Mouse (Mus musculus): ENCODE results near the gene Gstp3.

The Gstp3 gene

DNA sequence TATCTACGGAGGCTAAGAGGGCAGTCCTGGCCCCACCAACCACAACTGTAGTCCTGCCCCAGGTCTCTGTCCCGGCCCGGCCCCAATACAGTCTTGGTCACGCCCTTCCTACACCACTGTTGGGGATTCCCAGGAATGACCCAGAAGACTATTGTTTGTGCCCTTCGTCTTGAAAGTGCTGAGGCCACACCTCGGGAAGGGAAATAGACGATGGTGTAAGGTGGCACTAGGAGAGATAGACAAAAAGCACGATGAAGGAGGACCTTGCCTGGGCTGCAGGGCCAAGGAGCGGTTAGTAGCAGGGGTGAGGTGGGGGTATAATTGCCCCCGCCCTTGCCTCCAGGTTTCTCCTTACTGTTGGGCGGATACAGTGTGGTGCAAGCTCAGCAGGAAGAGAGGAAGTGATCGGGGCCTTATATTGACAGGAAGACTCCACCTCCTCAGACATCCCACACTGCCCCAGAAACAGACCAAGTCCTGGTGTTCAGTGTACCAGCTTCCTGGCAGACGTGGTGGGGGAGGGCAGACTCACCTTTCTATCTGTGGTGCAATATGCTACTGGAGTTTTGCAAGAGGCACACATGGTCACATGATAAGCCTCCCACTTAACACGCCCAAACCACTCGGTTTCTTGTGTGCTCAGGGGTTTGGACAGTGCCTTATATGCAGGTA lies at the start of gene Gstp3:
Gene Gstp3 (minus strand): TSS at position 501 of the 672 bp plus-strand sequence.
- peak in 1 of 2 experiments; percentile 34 for DNase-seq

DNA sequence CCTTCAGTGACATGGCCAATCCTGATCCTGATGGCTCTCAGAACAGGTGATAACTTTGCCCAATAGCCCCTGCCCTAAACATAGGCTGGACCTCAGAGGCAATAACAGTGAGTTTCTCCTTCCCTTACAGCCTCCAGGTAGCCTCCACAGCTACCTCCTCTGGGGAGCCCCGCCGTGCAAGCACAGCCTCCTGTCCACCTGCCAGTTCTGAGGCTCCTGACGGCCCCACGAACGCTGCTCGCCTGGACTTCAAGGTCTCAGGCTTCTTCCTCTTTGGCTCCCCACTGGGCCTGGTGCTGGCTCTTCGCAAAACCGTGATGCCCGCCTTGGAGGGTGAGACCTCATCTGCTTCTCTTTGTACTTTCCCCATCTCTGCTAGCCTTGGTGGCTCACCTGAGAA lies 49.2 kb upstream of the Gstp3 start:
- no peak for DNase-seq

DNA sequence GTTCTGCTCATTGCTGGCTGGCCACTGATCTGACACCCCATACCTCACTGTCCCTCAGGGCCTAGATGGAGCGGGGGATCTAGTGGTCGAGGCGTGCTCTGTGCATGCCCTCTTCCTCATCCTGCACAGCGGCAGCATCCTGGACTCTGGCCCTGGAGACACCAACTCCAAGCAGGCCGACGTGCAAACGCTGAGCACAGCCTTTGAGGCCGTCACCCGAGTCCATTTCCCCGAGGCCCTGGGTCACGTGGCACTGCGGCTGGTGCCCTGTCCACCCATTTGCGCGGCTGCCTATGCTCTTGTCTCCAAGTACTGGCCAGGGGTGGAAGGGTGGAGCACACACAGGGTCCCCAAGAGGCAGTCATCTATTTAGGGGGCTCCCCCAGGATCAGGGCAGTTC lies 47.3 kb upstream of the Gstp3 start:
- DNase-seq, result peak; percentile 38 to 68

DNA sequence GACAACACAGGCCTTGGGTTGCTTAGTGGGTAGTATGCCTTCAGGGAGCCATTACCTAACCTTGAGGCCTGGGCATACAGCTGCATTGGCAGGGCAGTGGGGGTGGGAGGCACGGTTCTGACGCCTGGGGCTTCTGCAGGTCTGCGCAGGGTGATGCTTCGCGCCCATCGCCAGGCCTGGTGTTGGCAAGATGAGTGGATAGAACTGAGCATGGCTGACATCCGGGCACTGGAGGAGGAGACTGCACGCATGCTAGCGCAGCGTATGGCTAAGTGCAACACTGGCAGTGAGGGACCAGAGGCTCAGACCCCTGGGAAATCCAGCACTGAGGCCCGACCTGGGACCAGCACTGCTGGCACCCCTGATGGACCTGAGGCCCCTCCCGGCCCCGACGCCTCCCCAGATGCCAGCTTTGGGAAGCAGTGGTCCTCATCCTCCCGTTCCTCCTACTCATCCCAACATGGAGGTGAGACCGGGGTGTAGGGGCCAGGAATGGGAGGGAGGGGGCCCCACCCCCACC lies 45.4 kb upstream of the Gstp3 start:
- peak in 1 of 2 experiments; percentile 28 for DNase-seq

DNA sequence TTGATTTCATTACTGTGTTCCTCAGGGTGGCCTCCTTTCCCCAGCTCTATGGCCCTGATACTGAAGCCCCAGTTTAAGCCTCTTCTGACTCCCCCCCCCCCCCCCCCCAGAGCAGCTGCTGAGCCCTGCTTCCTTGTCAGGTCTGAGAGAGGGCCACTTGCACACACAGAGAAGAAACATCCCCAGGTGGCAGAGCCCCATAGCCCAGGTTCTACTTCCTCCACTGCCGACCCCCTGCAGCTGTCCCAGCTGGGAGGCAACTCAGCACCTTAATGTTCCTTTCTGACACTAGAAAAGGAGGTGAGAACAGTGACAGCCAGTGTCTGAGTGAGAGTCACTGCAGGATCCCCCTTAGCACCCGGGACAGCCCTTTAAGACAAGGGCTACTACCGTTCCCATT lies 44.4 kb upstream of the Gstp3 start:
- no peak for DNase-seq

DNA sequence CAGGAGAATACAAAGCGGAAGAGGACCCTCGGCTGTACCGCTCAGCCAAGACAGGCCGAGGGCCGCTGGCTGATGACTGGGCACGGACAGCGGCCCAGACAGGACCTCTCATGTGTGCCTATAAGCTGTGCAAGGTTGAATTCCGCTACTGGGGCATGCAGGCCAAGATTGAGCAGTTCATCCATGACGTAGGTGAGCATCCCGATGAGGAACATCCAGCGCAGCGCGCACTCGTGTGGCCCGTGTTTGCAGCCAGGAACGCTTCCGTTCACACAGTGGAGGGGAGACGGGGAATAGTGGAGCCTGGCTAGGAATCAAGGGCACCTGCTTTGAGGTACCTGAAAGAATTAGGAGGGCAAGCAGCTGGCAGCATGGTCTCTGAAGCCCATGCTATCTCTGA lies 43.9 kb upstream of the Gstp3 start:
- DNase-seq, result peak in 1 of 2 experiments; percentile 26

DNA sequence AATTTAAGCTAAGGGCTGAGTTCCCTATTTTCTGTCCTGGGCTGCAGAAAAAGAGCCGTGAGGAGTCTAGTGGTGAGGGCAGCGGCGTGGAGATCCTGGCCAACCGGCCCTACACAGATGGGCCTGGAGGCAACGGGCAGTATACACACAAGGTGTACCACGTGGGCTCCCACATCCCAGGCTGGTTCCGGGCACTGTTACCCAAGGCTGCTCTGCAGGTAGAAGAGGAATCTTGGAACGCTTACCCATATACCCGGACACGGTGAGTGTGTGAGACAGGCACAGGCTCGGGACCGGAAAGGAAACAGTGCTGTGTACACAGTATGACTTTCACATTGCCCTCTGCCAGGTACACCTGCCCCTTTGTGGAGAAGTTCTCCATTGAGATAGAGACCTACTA lies 43.3 kb upstream of the Gstp3 start:
- DNase-seq, result no peak

DNA sequence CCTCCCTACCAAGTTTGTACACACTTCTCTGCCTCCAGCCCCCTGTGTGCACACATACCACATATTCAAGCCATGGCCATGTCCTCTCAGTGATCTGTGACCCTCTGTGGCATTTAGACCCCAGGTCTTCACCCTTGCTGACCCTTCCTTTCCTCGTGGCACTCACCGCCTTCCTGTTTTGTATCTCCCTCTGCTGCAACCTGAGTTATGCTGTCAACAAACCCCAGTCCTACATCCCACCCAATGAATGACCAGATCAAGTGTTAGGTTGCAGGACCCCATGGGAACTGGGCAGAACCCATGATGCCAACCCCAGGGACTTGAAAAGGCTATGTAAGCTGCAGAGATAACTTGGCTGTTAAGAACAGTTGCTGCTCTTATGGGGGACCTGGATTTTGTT lies 42.7 kb upstream of the Gstp3 start:
- DNase-seq, result no peak

DNA sequence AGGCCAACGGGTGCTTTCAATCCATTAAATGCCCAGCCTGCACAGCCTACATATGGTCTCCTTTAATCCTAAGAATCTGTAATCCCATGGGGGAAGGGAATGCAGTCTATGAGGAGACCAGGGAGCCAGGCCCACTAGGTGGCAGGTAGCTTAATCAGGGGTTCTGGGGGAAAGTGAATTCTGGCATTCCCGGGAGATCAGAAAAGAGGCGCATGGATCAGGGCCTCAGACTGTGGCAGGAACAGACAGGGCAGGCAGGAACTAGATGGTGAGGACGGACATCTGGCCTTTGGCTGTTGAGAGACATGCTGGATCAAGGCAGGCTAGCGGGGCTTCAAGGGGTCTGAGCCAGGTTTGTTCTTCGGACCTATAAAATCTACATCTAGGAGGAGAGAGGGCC lies 42.1 kb upstream of the Gstp3 start:
- no peak for DNase-seq

DNA sequence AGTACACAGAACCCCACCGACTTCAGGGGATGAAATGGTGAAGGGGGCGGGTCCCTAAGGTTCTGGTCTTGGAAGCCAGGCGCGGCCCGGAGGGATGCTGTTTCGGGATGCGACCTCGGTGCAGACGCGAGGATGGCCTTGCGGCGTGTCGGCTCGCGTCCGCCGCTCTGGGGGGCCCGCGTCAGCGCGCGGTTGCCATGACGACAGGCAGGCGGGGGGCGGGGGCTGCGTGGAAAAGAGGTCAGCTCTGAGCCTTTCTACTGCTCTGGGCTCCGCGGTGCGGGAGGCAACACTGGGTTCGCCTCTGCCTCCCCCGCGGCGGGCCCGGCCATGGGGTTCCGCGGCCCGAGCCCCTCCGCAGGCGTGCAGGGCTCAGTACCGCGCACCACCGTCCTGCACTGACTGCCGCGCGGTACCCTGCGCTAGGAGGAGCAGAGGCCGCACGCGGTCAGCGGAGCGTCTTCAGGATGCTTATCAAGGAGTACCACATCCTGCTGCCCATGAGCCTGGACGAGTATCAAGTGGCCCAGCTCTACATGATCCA lies 41.4 kb upstream of the Gstp3 start:
- no peak for DNase-seq

DNA sequence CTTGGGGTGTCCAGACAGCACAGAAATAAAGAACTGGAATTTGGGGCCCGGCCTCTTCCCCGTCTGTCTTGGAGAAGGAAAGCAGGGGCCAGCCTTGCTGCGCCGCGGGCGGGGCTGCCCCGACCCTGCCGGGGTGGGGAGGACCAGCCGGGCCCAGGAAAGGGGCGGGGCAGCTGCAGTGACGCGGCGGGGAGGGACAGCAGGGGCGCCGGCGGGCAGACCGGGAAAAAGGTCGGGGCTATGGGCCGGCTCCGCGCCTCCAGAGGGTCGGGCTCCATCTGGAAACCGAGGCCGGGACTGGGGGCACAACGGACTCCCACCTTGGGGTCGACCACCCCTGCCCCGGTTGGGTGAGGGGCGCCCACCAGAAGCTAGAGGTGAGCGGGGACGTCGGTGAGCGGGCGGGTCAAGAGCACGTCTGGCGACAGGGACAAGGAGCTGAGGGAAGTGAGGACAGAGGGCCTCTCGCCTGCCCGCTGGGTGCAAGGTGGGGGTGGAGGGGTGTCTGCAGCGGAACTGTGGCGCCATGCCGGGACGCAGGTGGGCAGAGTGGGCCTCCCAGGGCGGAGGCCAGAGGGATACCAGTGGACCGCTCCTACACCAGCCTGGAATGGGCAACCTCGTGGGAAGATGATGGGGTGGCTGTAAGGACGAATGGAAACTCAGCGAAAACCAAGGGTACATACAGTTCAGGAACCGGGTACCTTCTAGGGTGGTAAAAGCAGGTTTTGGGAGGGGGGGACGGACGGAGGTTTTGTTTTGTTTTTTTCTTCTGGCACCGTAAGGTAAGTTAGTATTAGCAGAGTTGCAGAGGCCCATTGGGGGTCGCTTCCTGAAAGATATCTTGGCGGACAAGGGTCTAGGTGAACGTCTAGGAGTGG lies 40.7 kb upstream of the Gstp3 start, which contains the start of gene Pitpnm1:
Gene Pitpnm1 (plus strand): TSS at position 162 of the 881 bp plus-strand sequence.
- DNase-seq, result peak; percentile 81 to 89

DNA sequence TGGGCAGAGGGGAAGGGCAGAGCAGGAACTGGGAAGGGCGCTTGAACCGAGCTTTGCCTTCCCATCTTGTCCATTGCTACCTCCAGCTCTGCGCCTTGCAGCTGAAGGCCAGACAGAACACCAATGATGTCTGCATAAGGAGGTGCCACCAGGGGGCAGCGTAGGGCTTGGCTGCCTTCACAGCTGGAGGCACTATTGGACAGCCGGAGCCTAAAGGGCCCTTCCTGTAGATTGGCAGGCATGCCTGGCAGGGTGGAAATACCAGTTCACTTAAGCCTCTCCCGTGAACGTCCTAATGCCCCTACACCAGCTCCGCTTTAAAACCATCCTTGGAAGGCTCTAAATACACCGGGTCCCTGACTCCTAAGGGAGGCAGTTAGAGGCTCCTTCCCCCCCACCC lies 39.7 kb upstream of the Gstp3 start:
- DNase-seq, result peak; percentile 95 to 97

DNA sequence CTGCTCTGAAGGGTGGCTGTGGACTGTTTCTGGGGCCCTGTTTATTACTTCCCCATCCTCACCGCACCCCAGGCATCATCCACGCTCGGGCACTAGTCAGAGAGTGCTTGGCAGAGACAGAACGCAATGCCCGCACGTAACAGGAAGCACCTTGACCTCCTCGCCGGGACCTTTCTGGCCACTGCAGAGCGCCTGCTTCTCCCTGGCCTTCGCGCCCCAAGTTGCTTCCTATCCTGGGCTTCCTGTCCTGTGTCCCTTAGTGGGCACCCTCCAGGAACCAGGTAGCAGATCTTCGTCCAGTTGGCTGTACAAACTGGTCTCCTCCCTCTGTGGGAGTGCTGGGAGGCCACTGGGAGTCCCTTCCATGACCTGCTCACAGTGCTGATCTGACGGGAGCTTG lies 39.1 kb upstream of the Gstp3 start:
- no peak for DNase-seq

DNA sequence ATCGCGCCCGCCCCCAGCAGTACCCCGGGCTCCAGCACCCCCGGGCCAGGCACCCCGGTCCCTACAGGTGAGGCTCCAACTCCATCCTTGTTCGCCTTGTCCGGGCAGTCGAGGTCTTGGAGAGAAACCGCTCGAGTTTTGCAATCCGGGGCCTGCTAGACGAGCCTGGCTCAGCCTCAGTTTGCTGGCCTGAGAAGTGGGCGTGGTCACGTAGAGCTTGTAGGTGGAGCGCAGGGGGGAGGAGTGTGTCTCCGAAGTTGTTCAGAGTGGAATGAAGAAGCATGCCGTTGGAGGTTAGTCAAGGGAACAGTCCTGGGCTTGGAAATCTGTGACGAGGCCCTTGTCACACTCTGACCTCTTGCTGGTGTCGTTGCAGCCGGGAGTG lies 38.1 kb upstream of the Gstp3 start:
- DNase-seq, result peak; percentile 92 to 93

DNA sequence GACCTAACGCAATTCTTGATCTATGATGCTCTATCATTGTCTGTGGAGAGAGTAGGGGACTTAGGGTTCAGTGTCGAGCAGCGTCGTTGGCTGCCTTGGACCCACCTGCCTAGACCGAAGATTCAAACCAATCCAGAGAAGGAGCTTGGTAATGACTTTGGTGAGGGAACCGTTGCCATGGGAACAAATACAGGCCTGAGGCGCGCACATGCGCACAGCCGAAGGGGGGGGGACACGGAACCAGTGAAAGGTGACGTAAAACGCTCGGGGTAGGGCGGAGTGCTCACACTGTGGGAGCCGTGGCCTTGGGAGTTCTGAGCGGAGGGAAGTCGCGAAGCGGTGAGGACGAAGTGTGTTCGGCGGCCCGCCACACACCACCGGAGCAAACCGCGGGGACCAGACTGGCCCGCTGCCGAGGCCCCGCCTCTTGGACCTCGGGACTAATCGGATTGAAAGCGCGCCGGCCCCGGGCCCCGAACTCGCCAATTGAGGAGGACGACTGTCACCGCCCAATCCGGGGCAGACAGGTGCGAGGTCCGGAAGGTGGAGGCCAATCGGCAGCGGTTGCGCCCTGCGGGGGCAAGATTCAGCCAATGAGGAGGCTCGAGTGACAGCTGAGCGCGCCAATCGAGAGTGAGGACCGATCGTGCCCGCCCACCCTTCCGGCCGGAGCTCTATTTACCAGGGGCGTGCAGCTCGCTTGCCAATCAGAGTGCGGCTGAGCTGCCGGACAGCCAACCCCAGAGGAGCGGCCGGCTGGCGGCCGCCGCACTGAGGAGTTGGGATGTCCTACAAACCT lies 37.5 kb upstream of the Gstp3 start, which contains the start of gene Cdk2ap2:
Gene Cdk2ap2 (plus strand): TSS at position 541 of the 799 bp plus-strand sequence.
- peak; percentile 100 for DNase-seq

DNA sequence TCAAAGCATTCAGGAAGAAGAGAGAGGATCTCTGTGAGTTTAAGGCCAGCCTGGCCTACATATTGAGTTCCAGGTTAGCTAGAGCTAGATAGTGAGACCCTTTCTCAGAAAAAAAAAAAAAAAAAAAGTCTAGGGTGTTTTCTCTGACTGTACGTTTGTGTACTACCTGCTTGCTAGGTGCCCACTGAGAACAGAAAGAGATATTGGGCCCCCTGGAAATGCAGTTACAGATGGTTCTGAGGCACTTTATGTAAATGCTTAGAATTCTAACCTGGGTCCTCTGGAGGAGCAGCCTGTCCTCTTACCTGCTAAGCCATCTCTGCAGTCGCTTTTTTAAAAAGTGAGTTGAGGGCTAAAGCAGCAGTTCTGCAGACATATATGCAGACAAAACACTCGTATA lies 36.4 kb upstream of the Gstp3 start:
- DNase-seq, result no peak

DNA sequence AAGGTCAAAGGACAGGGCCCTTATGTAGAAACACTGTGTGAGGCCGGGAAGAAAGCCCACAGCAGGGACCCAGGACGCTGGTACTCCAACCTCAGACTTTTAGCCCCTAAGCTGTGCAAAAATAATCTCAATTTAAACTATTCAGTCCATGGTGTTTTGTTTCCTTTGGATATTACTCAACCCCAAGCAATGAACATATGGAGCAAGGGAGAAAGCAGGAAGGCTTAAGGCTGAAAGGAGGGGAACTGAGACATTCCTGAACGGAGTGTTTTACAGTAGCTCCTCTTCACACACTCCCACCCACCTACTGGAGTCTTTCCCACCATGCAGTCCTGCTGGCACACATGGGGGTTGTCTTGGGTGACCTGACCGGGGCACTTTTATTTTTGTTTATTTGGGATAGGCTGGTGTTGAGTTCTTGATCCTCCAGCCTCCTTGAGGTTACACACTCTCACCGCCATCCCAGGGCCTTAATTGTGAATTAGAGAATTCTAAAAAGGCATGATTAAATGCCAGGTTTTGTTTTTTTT lies 35.5 kb upstream of the Gstp3 start:
- DNase-seq, result no peak

DNA sequence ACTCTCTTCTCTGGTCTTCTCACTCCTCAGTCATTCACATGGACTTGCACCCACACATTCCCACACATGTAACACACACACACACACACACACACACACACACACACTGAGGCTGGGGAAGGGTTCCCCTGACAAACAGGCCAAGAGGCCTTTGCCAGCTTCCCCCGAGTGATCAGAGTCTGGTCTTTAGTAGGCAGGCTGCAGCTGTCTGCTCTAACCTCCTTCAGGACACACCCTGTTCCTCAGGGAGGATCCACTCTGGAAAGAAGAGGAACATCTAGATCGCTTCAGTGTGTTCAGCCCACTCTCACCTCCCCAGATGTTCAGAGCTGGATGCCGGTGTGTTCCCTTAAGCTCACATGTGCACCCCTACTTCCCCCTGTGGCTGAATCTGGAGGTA lies 35.0 kb upstream of the Gstp3 start:
- DNase-seq, result no peak

DNA sequence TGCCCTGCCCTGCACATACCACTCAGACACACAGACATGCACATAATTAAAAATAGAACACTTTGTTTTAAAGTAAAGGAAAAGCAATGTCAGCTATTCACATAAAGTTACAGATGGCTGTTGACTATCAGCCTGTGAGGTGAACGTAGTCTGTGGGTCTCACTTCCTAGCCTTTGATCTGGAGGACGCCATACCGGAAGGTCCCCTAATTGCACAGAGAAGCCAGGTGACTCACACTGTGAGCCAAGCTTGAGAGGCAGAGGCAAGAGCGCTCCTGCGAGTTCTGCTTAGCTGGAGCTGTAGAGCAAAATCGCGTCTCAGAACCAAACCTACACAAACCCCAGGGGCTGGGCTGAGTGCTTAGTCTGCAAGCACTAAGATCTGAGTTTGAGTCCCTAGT lies 34.4 kb upstream of the Gstp3 start:
- DNase-seq, result no peak

DNA sequence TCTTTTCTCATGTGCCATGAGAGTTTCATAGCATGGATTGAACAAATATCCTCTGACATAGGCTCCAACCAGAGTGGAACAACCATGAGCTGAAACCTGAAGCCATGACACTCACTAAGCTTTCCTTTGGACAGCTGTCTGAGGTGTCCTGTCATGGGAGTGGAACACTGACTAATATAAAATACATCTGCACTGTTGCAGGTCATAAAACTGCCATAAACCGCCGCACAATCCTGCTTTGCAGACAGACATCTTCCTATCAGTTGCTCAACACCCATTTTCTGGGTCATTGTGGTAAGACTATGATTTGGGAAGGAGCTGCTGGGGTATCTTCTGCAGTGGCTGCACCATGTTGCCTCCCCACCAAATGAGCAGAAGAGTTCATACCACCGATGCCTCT lies 33.4 kb upstream of the Gstp3 start:
- DNase-seq, result no peak

DNA sequence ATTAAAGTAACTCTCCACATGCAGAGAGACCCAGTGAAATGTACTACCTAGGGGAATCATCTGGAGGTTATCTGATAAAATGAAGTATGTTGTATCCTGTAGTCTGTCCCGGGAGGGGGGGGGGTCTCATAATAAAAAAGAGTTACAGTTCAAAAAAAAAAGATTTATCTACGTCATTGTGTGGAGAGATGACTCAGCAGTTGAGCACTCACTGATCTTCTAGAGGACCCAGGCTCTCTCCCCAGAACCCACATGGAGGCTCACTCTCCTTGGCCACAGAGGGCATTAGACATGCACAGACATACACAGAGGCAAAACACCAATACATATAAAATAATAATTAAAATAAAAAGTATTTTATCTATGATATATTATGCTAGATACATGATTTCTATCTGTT lies 32.0 kb upstream of the Gstp3 start:
- no peak for DNase-seq

DNA sequence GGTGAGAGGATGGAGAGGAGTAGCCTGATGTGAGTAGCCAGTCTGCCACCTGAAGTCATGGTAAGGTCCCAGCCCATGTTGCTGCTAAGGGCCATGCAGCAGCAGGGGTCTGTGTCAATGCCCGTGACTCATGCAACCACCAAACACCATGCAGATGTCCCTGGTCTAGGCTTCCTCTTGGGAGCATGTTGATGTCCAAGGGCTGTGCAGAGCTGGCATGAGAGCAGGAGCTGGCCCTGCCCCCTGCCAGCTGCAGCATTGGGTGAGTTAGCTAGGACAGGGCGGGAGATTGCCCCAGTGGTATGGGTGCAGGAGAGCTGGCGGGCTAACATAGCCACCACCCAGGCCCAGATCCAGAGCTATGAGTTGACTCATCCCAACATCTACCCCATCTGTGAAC lies 31.1 kb upstream of the Gstp3 start:
- DNase-seq, result no peak

DNA sequence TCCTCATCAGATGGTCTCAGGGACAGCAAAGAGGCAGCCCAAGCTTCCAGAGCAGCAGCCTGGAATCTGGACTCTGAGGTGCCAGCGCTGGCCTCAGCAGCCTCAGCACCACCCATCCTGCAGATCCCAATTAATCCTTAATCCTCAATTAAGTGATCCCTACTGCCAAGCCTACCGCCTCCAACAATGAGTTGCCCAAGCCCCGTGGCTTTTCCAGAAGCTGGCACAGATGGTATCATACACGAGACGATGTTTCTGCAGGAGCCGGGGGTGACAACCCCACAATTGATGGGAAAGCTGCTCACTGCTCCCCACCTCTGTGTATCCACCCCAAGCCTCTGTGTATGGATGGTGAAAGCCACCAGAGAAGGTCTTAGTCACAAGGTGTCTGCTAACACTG lies 29.8 kb upstream of the Gstp3 start:
- DNase-seq, result no peak

Measured in kidney, postnatal 25 days (tissue).